Mouse (Mus musculus) CH12.LX (cell line): Measurements from ENCODE around the gene Syap1. TPM values are rescaled to one million over a fixed set of nuclear protein-coding genes. Genes with fewer than 3 reads are reported as not detected.

Experiments
- DNase-seq: peaks from one replicate; pipeline ENCODE4 v3.0.0-alpha.2; 2013; ENCODE audit errors: extremely low read depth
- H3K27ac ChIP-seq: 2 replicates; pipeline ENCODE4 v1.5.1; 2012; ENCODE audit warnings: low read depth, mild to moderate bottlenecking, control low read depth, moderate library complexity; ENCODE audit not compliant: insufficient read depth
- H3K27me3 ChIP-seq: replicated peaks from 2 replicates; pipeline ENCODE3; 2012; ENCODE audit warnings: inconsistent platforms
- H3K36me3 ChIP-seq, 2 experiments: replicated peaks in 1 of 2; 2 replicates each; pipeline versions ENCODE3 to v1.6.1; 2012; ENCODE audit warnings: inconsistent platforms in 1 of 2, low read length in 1 of 2, mild to moderate bottlenecking in 1 of 2, mixed read lengths in 1 of 2, moderate library complexity in 1 of 2; ENCODE audit not compliant: control insufficient read depth in 1 of 2, insufficient read depth in 1 of 2
- H3K4me1 ChIP-seq, 2 experiments: 2 replicates each; pipeline ENCODE4 v1.6.1; 2012; ENCODE audit warnings: inconsistent platforms in 1 of 2, moderate library complexity in 1 of 2; ENCODE audit not compliant: insufficient read depth in 2 of 2, control insufficient read depth in 1 of 2
- H3K4me2 ChIP-seq: 2 replicates; pipeline ENCODE4 v1.6.1; 2012; ENCODE audit warnings: low read depth, mild to moderate bottlenecking, control low read depth; ENCODE audit not compliant: poor library complexity, insufficient read depth, severe bottlenecking
- H3K4me3 ChIP-seq, 3 experiments: fragments of 150-350 bp in 1 of 3; sonication (generic) in 1 of 3; replicated peaks in 1 of 3; 2 replicates each; pipeline versions ENCODE3 to v1.5.1; 2011 to 2012; ENCODE audit warnings: low read depth in 2 of 3, low read length in 2 of 3, mild to moderate bottlenecking in 2 of 3, moderate library complexity in 2 of 3, control low read depth in 1 of 3, improper control_type of control experiment in 1 of 3, inconsistent platforms in 1 of 3, mixed read lengths in 1 of 3; ENCODE audit not compliant: poor library complexity in 1 of 3
- H3K79me2 ChIP-seq: replicated peaks from 2 replicates; pipeline ENCODE4 v1.6.1; 2012; ENCODE audit warnings: mild to moderate bottlenecking, moderate library complexity; ENCODE audit not compliant: control insufficient read depth, poor library complexity, insufficient read depth, severe bottlenecking; ENCODE audit errors: extremely low read depth
- H3K9ac ChIP-seq: 2 replicates; pipeline ENCODE4 v1.6.1; 2012; ENCODE audit warnings: low read depth, mild to moderate bottlenecking, control low read depth, moderate library complexity; ENCODE audit not compliant: insufficient read depth
- H3K9me3 ChIP-seq: replicated peaks from 2 replicates; pipeline ENCODE3; 2012; ENCODE audit warnings: low read length, inconsistent platforms, mixed read lengths
- BHLHE40 ChIP-seq: IDR thresholded peaks from 2 replicates; pipeline ENCODE4 v1.6.1; 2011; ENCODE audit warnings: mild to moderate bottlenecking, low read depth, low read length, improper control_type of control experiment
- CHD1 ChIP-seq: IDR thresholded peaks from 2 replicates; pipeline ENCODE4 v1.6.1; 2012; ENCODE audit warnings: low read depth, low read length, improper control_type of control experiment, inconsistent platforms
- CTCF ChIP-seq, 2 experiments: IDR thresholded peaks in 1 of 2; conservative IDR thresholded peaks in 1 of 2; 2 replicates each; pipeline ENCODE4 v1.5.1; 2011 to 2012; ENCODE audit warnings: low read depth in 2 of 2, low read length in 2 of 2, improper control_type of control experiment in 1 of 2, inconsistent platforms in 1 of 2, mild to moderate bottlenecking in 1 of 2, moderate library complexity in 1 of 2
- E2F4 ChIP-seq: IDR thresholded peaks from 2 replicates; pipeline ENCODE4 v1.6.1; 2011; ENCODE audit warnings: low read depth, low read length, improper control_type of control experiment; ENCODE audit not compliant: insufficient replicate concordance
- EP300 ChIP-seq: IDR thresholded peaks from 2 replicates; pipeline ENCODE4 v1.6.1; 2011; ENCODE audit warnings: low read length, improper control_type of control experiment
- IRF4 ChIP-seq: IDR thresholded peaks from 2 replicates; pipeline ENCODE4 v1.6.1; 2014; ENCODE audit warnings: low read depth, mild to moderate bottlenecking, inconsistent platforms, low read length, improper control_type of control experiment
- JUND ChIP-seq: conservative IDR thresholded peaks from 2 replicates; pipeline ENCODE4 v1.6.1; 2011; ENCODE audit warnings: low read depth, low read length, improper control_type of control experiment
- KAT2A ChIP-seq: IDR thresholded peaks from 2 replicates; pipeline ENCODE4 v1.6.1; 2012; ENCODE audit warnings: low read length, improper control_type of control experiment, inconsistent platforms; ENCODE audit not compliant: insufficient replicate concordance
- MAFK ChIP-seq: IDR thresholded peaks from 2 replicates; pipeline ENCODE4 v1.6.1; 2011; ENCODE audit warnings: low read length, improper control_type of control experiment; ENCODE audit not compliant: insufficient replicate concordance
- MAX ChIP-seq: IDR thresholded peaks from 2 replicates; pipeline ENCODE4 v1.6.1; 2011; ENCODE audit warnings: low read length, improper control_type of control experiment
- MYC ChIP-seq: IDR thresholded peaks from 2 replicates; pipeline ENCODE4 v1.6.1; 2011; ENCODE audit warnings: low read depth, mild to moderate bottlenecking, improper control_type of control experiment, low read length
- NRF1 ChIP-seq: IDR thresholded peaks from 2 replicates; pipeline ENCODE4 v1.6.1; 2014; ENCODE audit warnings: low read depth, mild to moderate bottlenecking, inconsistent platforms, low read length, improper control_type of control experiment, moderate library complexity
- PAX5 ChIP-seq: IDR thresholded peaks from 2 replicates; pipeline ENCODE4 v1.6.1; 2012; ENCODE audit warnings: low read length, inconsistent platforms, mixed read lengths
- POLR2A ChIP-seq: IDR thresholded peaks from 2 replicates; pipeline ENCODE4 v1.6.1; 2011; ENCODE audit warnings: low read depth, mild to moderate bottlenecking, improper control_type of control experiment, low read length
- RAD21 ChIP-seq: IDR thresholded peaks from 2 replicates; pipeline ENCODE4 v1.6.1; 2011; ENCODE audit warnings: low read depth, mild to moderate bottlenecking, low read length, improper control_type of control experiment, moderate library complexity
- SIN3A ChIP-seq: IDR thresholded peaks from 2 replicates; pipeline ENCODE4 v1.6.1; 2012; ENCODE audit warnings: low read length, improper control_type of control experiment, inconsistent platforms
- SMC3 ChIP-seq: IDR thresholded peaks from 2 replicates; pipeline ENCODE4 v1.6.1; 2011; ENCODE audit warnings: low read depth, low read length, improper control_type of control experiment
- TBP ChIP-seq: conservative IDR thresholded peaks from 2 replicates; pipeline ENCODE4 v1.6.1; 2011; ENCODE audit warnings: low read depth, low read length, improper control_type of control experiment
- TCF12 ChIP-seq: IDR thresholded peaks from 2 replicates; pipeline ENCODE4 v1.6.1; 2014; ENCODE audit warnings: low read depth, mild to moderate bottlenecking, inconsistent platforms, low read length, improper control_type of control experiment
- USF2 ChIP-seq: conservative IDR thresholded peaks from 2 replicates; pipeline ENCODE4 v1.6.1; 2011; ENCODE audit warnings: low read depth, low read length, improper control_type of control experiment
- ZC3H11A ChIP-seq: IDR thresholded peaks from 2 replicates; pipeline ENCODE4 v1.6.1; 2012; ENCODE audit warnings: low read depth, mild to moderate bottlenecking, inconsistent platforms, low read length, improper control_type of control experiment
- ZKSCAN1 ChIP-seq: IDR thresholded peaks from 2 replicates; pipeline ENCODE4 v1.6.1; 2012; ENCODE audit warnings: low read depth, inconsistent platforms, low read length, improper control_type of control experiment, borderline replicate concordance
- ZMIZ1 ChIP-seq: IDR thresholded peaks from 2 replicates; pipeline ENCODE4 v1.6.1; 2012; ENCODE audit warnings: low read depth, mild to moderate bottlenecking, inconsistent platforms, low read length, improper control_type of control experiment
- ZNF384 ChIP-seq: IDR thresholded peaks from 2 replicates; pipeline ENCODE4 v1.6.1; 2012; ENCODE audit warnings: low read depth, low read length, improper control_type of control experiment, inconsistent platforms
- dilution Hi-C: fragments of 300-500 bp; cut with MboI; formaldehyde crosslinking; loops from 2 replicates; pipeline ENCODE4 v1.14.3; 2020; ENCODE audit warnings: low sequenced_read_pairs; ENCODE audit not compliant: extremely low pct_unique_long_range_greater_than_20kb, extremely low pct_ligation_motif_present
- in situ Hi-C: fragments of 300-500 bp; cut with MboI; formaldehyde crosslinking; loops from 3 replicates; pipeline ENCODE4 v1.14.3; 2019; ENCODE audit warnings: low sequenced_read_pairs, low pct_ligation_motif_present, low pct_unique_long_range_greater_than_20kb, mixed read lengths
- polyA plus RNA-seq: library from polyadenylated mRNA; unstranded; fragments of >175 nt; gene quantifications from 2 replicates; pipeline ENCODE4 v1.2.1, GENCODE M21; 2012; ENCODE audit warnings: low read depth; ENCODE audit not compliant: insufficient read length
- total RNA-seq, 2 experiments: library from RNA; depleted of rRNA; stranded (reverse); fragments of 300-350 nt in 1 of 2; fragments of >200 nt in 1 of 2; gene quantifications; 2 replicates each; pipeline ENCODE4 v1.2.3; 2012 to 2014

Gene Syap1
- total and polyA plus RNA-seq, 3 experiments = 5.9 to 14.7 (median 12.3) TPM

DNA sequence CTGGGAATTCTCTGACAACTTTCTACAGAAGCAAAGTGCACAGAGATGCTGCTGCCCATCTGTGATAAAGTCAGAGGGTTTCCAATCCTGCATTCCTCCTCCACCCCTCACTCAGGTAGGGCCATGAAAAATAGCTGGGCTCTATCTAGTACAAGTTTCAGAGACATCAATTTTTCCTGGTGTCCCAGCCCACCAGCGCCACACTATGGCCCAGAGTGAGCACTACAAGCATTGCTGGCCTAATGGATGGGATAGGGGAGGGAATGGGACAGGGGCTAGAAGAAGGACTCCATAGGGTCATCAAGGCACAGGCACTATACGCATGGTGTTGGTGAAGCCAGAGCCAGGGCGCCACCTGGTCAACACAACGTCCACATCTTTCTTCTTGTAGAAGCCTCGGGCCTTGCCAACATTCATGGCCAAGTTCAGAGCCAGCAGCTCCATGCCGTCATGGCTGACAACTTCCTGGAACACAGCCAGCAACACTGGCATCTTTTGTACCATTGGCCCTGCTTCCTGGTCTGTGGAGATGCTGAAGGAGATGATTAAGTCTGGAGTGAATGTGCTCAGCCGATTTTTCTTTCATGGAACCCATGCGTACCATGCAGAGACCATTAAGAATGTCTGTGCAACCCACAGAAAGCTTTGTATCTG, 43.7 kb downstream of the Syap1 start:
- no peaks in the 10 kb centered on the region for H3K9me3 ChIP-seq
- no peak for DNase-seq
- no peaks in the 10 kb centered on the region for H3K36me3 ChIP-seq
- H3K27ac ChIP-seq = no peak overlapping the region
- H3K4me1 ChIP-seq = no peaks in the 10 kb centered on the region
- dilution Hi-C loops (no loop called here), in situ Hi-C loops (loop anchor here (25.0 kb wide), 1 partner anchor 107 kb away; no protein-coding TSS in a partner anchor)
- no peaks in the 10 kb centered on the region for H3K27me3 ChIP-seq
- peak; percentile 10; the same call in 1 of the 2 replicates for TF ChIP-seq SMC3
- peak; percentile 30 for TF ChIP-seq RAD21
- TF ChIP-seq CTCF (conservative IDR thresholded peaks at IDR 0.05 in 1 of 2, IDR thresholded peaks at IDR 0.05 in 1 of 2; ENCODE audit: low read depth in 2 of 2, low read length in 2 of 2) = peak in 1 of 2 experiments; percentile 41; a peak in 2 of 4 replicates
- no peak for TF ChIP-seq ZC3H11A
- H3K9ac ChIP-seq = no peak overlapping the region
- H3K79me2 ChIP-seq = no peaks in the 10 kb centered on the region
- no peak overlapping the region for H3K4me2 ChIP-seq
- no peak overlapping the region for H3K4me3 ChIP-seq

DNA sequence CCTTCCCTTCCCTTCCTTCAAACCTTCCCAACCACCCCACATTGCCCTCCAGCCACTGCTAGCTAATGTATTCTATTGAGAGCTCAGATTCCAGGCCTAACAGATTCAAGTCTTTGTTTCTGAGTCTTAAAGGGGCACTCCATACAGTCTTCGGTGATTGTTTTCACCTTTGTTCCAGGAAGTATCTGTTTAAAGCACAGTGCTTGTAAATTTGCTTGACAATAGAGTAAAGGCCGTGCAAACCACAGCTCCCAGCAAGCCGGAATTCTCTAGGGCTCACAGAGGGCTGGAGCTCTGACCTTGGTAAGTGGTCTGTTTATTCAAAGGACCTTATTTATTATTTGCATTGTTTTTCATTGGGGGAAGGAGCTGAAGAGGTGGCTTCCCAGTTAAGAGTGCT, 56.1 kb downstream of the Syap1 start:
- Histone ChIP-seq H3K9ac (no peak overlapping the region), H3K4me3 (no peak overlapping the region)
- in situ Hi-C loops = loop anchor here (25.0 kb wide), 1 partner anchor 95 kb away; no protein-coding TSS in a partner anchor

DNA sequence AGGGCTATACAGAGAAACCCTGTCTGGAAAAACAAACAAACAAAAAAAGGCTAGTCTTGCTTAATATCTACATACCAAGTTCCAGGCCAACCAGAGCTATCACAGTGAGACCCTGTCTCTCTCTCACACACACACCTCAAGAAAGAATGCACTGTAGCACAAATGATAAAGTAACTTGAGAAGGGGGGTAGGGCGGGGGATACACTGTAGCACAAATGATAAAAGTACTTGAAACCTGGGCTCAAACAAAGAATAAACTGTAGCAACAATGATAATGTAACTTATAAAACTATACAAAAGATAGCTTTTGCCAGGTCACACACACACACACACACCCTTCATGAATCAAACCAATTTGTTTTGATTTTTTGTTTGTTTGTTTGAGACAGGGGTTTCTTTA, 56.7 kb downstream of the Syap1 start:
- H3K27me3 ChIP-seq = no peaks in the 10 kb centered on the region
- DNase-seq = no peak
- no peak overlapping the region for H3K4me3 ChIP-seq
- TF ChIP-seq EP300 (no peak), MYC (no peak), ZKSCAN1 (no peak), POLR2A (no peak), BHLHE40 (no peak), USF2 (no peak), KAT2A (no peak), JUND (no peak), SIN3A (no peak), CTCF (conservative IDR thresholded peaks at IDR 0.05 in 1 of 2, IDR thresholded peaks at IDR 0.05 in 1 of 2; ENCODE audit: low read depth in 2 of 2, low read length in 2 of 2) (no peak), ZMIZ1 (no peak), MAX (no peak), CHD1 (no peak)
- TF ChIP-seq, all 38 proteins: peak for 0
- Histone ChIP-seq H3K9ac (no peak overlapping the region), H3K4me1 (no peaks in the 10 kb centered on the region; a peak in 1 of 4 replicates), H3K36me3 (no peaks in the 10 kb centered on the region), H3K27ac (no peak overlapping the region), H3K4me2 (no peak overlapping the region), H3K79me2 (peaks cover 20% of the 10 kb centered on the region), H3K9me3 (no peaks in the 10 kb centered on the region)
- dilution Hi-C loops (no loop called here), in situ Hi-C loops (loop anchor here (25.0 kb wide), 1 partner anchor 94 kb away; no protein-coding TSS in a partner anchor)

More for the DNA sequence above, 56.1 kb downstream of the Syap1 start:
- TF ChIP-seq E2F4 (no peak), POLR2A (no peak), ZKSCAN1 (no peak), TCF12 (no peak), NRF1 (no peak), PAX5 (no peak), RAD21 (no peak), TBP (no peak), IRF4 (no peak), MAFK (no peak), ZNF384 (no peak), SMC3 (no peak)
- TF ChIP-seq, all 38 proteins: peak for 0
- Histone ChIP-seq H3K4me1 (no peaks in the 10 kb centered on the region), H3K4me2 (no peak overlapping the region), H3K36me3 (no peaks in the 10 kb centered on the region), H3K27me3 (no peaks in the 10 kb centered on the region), H3K9me3 (no peaks in the 10 kb centered on the region), H3K79me2 (peaks cover 17% of the 10 kb centered on the region), H3K27ac (no peak overlapping the region)
- DNase-seq = no peak
- dilution Hi-C loops = no loop called here
